Mouse (Mus musculus): ENCODE data around the gene Mb21d2. TPM values are rescaled to one million over a fixed set of nuclear protein-coding genes. Genes with fewer than 3 reads are reported as not detected.

Mb21d2 gene
- total RNA-seq, 2 experiments from 2014 or later = 7.2 to 9.6 TPM

DNA sequence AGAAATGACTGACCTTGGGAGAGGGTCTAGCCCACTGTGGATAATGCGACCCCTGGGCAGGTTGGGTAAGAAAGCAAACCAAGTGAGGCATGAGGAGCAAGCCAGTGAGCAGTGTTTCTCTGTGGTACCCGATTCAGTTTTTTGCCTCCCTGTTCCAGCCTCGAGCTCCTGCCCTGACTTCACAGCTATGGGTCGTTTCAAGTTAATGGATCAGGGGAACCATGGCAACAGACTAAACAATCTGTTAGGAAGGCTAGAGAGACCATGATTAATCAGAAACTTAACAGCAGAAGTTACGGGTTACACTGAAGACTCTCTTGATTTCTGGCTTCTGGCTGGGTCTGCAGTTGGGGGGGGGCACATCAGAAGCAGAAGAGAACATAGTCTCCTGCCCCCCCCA, 36.2 kb downstream of the Mb21d2 start:
- Histone ChIP-seq H3K27ac (no peak overlapping the region), H3K4me3 (no peak overlapping the region)
- no peak for TF ChIP-seq CTCF (IDR thresholded peaks at IDR 0.05)
- DNase-seq = no peak
- intact Hi-C loops (cut with DNase I) = no loop called here

DNA sequence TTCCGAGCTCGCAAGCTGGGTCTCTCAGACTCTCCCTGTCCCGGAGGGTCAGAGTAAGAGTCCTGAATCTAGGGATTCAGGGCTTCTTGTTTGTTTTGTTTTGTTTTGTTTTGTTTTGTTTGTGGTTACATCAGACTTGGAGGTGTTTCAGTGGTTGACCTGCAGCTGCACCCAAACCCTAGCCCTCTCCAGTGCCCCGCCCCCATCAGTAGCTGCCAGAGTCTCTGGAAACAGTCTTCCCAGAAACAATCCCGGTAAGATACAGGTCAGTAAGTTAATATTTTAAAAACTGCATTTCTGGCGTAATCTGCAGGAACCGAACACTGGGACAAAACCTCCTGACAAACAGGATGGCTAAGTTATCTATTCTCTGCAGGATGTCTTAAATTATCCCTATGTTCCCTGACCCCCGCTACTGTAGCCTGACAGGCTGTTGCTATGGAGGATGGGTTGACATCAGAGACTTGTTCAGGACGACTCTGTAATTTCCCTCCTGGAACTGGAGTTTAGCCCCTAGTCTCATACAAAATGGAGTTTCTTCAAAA, 43.2 kb downstream of the Mb21d2 start:
- Histone ChIP-seq H3K27ac (no peak overlapping the region), H3K4me3 (no peak overlapping the region)
- no peak for TF ChIP-seq CTCF (IDR thresholded peaks at IDR 0.05)
- intact Hi-C loops (cut with DNase I) = no loop called here
- no peak for DNase-seq

DNA sequence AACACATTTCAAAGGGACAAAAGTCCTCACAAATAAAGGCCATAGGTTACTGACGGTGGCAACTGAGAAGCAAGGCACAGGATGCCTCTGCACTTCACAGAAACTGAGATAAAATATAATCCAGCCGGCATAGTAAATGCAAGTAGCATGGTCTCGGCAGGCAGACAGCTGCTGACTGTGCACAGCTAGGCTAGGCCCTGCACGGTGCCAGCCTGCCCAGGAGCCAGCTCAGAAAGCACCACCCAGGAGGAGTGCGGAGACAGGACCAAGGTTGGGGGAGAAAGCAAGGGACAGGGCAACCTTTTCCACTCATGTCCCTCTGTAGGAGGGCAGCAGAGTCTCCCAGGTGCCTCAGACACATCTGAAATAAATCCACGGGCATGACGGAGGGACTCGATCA, 44.0 kb downstream of the Mb21d2 start:
- intact Hi-C loops (cut with DNase I) = no loop called here
- H3K4me3 ChIP-seq = no peak overlapping the region
- TF ChIP-seq CTCF (IDR thresholded peaks at IDR 0.05) = no peak
- peak; percentile 42 for DNase-seq
- H3K27ac ChIP-seq = no peak overlapping the region

DNA sequence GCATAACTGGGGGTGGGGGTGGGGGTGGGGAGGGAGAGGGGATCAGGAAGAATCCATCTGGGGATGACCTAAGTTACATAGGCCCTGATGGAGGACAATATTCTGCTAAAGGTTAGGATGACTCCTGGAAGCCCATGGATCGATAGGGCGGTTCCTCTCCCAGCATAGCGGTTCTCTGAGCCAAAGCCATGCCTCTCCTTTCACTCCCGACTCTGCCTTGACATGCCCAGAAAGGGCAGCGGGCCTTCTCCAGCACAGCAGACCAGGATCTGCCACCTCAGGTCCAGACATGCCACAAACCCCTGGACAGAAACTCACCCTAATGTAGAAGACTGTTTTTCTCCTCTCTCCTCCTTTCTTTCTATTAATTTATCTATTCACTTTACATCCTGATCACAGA, 44.8 kb downstream of the Mb21d2 start:
- intact Hi-C loops (cut with DNase I) = no loop called here
- H3K27ac ChIP-seq = no peak overlapping the region
- TF ChIP-seq CTCF (IDR thresholded peaks at IDR 0.05) = no peak
- DNase-seq = no peak
- H3K4me3 ChIP-seq = no peak overlapping the region

DNA sequence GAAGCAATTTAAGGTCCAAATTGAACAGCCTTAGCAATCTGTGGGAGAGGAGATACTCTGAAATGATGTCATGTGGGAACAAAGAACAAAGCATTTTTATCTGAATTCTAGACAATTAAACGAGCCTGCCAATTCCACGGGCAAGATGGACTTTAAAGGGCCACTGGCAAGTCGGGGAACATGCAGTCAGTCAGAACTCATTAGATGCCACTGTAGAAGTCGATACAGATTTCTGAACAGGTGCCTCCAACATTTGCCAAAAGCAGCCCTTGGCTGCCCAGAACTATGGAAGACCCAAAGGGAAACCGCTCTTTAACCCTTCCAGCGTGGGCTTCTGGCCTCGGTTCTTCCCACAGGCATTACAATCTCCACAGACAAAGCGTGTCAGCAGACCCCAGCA, 45.8 kb downstream of the Mb21d2 start:
- Histone ChIP-seq H3K4me3 (no peak overlapping the region), H3K27ac (no peak overlapping the region)
- TF ChIP-seq CTCF (IDR thresholded peaks at IDR 0.05) = no peak
- no peak for DNase-seq
- intact Hi-C loops (cut with DNase I) = no loop called here

DNA sequence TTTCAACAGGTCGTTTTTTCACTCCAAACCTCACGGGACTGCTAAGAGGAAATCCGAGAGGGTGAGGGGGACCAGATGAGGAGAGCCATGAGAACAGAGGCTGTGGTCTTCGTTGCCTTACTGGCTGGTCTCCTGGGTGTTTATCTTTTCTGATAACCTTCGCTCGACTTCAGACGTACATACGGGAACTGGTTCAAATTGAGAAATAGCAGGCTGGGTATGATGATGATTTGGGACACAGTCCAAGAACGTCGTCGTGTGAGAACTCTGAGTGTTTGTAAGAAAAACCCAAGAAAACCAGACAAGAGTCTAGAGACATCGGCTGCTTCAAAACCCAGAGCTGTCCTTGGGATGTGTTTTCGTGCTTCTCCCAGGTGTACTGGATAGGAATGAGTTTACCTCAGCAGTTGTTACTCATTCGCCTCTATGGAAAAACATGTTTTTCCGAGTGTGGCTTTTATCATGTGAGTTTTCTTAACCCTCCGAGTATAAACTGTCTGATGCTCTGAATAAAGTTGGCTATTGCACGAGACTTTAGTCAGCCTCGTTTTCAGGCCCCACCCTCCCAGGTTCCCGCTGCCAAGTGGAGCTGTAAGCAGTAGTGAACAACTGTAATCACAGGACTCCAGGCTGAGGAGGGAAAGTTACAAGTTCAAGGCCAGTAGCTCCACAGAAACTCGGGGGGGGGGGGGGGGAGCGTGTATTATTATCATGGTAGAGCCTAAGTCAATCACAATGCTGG, 46.6 kb downstream of the Mb21d2 start:
- DNase-seq = no peak
- intact Hi-C loops (cut with DNase I) = no loop called here
- no peak for TF ChIP-seq CTCF (IDR thresholded peaks at IDR 0.05)
- Histone ChIP-seq H3K27ac (no peak overlapping the region), H3K4me3 (no peak overlapping the region)

DNA sequence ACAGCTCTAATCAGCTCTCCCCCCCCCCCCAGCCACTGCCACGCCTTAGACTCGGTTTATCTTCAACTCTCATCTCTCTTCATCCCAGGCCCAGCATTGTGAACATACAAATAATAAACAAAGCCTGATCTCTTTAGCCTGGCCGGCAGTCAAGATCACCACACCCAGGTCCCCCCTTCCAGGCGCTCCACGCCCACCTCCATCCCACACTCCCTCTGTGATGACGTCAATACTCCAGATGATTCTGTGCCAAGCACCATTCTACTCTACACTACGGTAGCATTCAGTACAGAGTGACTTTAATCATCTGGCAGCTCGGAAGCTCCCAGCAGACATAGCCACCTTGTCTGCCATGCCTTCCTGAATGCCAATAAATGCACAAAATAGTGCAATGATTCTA, 47.7 kb downstream of the Mb21d2 start:
- TF ChIP-seq CTCF (IDR thresholded peaks at IDR 0.05) = no peak
- H3K4me3 ChIP-seq = no peak overlapping the region
- intact Hi-C loops (cut with DNase I) = no loop called here
- H3K27ac ChIP-seq = no peak overlapping the region
- peak; percentile 36 for DNase-seq

DNA sequence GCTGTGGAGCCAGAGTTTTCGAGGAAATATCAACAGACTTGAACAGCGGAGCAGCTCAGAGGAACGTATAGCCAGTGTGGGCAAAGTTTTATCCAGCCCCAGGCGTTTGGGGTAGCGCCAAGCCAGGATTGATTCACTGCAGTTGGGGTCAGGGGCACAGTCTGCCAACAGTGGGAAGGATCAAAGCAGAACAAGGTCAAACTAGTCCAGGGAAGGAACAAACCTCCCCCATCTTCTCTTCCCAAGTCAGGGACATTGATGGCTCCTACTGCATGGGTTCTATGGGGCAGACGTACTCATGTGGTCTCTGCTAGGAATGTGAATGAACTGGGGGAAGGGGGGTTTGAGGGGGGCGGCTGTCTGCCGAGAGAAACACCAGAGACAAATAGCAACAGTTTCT, 48.7 kb downstream of the Mb21d2 start:
- TF ChIP-seq CTCF (IDR thresholded peaks at IDR 0.05) = no peak
- Histone ChIP-seq H3K27ac (no peak overlapping the region), H3K4me3 (no peak overlapping the region)
- intact Hi-C loops (cut with DNase I) = no loop called here
- no peak for DNase-seq

DNA sequence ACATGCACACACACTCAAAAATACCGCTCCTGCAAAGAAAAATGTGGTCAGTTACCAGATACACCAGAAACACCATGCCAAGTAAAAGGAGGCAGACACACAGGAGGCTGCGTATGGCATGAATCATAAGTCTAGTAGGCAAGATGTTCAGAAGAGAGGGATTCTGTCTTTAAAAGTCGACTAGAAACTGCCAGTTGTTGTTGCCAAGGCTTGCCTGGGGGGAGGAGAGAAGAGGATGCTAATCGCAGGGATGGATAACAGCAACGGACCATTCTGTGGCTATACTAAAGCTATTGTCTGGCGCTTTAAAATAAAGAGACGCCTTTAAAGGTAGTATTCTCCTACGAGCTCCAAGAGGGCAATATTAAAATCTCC, 49.2 kb downstream of the Mb21d2 start:
- no peak for TF ChIP-seq CTCF (IDR thresholded peaks at IDR 0.05)
- Histone ChIP-seq H3K27ac (no peak overlapping the region), H3K4me3 (no peak overlapping the region)
- intact Hi-C loops (cut with DNase I) = no loop called here
- DNase-seq = no peak

DNA sequence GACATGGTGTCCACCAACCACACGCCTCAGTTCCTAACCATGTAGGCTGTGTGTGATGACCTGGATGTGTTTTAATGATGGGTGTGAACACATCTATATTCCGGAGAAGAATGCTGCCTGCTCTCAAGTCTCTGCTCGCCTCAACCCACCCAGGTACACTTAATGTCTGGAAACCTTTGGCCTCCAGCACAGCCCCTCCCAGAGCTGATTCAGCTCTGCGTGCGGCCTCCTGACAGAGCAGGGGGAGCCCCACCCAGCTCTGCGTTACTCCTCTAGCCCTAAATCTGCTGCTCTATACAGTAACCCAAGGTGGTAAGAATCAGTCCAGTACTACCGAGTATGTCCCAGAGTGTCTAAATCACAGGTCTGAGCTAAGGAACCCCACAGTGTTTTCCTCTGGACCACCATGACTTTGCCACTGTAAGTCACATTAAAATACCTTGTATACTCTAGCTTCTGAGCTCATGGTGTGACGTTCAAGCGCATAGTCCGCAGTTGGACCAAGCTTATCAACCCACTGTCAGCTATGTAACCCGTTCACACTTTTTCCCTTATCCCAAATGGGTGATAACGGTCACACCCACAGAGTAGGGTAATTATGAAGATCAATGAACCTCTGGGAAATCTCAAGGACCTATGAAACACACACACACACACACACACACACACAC, 49.7 kb downstream of the Mb21d2 start:
- intact Hi-C loops (cut with DNase I) = no loop called here
- H3K4me3 ChIP-seq = no peak overlapping the region
- no peak for TF ChIP-seq CTCF (IDR thresholded peaks at IDR 0.05)
- DNase-seq = no peak
- no peak overlapping the region for H3K27ac ChIP-seq

DNA sequence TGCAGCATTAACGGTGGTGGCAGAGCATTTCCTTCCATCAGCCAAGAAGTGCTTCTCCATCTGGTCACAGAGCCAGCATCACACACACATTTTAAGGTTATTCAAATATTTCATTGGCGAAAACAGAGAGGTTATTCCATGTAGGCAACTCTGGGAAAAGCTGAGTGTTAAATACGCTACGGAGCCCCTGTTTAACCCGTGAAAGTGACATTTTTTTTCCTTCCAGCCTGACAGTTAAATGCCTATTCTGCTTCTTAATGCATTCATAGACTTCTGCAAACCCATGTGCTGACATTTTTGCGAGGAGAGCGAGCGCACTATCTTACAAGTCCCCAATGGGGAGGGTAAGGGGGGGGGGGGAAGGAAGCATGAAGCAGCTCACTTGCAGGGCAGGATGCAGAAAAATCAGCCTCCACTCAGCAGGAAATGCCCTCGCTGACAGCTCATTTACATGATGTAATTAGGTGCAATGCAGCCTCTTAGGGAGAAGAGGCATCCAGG, 52.3 kb downstream of the Mb21d2 start:
- no peak for DNase-seq
- intact Hi-C loops (cut with DNase I) = no loop called here
- no peak for TF ChIP-seq CTCF (IDR thresholded peaks at IDR 0.05)
- Histone ChIP-seq H3K4me3 (no peak overlapping the region), H3K27ac (no peak overlapping the region)

DNA sequence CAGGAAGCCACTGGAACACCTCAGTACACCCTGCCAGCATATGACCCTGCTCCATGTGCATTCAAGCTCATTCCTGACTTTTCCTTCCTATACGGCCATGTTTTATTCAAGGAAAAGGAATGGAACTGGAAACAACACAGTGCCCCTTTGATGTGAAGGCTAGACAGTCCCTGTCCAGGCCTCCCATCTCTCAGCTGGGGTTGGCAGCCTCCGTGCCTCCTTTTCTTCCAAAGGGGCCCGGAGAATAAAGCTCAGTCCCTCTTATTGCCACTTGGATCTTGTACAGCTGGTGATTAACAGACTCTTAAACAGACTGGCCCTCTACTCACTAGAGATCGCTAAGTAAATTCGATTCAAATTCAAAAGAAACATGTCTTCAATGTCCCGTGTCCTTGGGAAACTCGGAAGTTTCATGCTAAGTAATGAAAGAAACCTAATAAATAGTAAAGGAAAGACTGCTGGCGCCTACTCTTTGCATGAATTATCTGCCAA, 56.0 kb downstream of the Mb21d2 start:
- H3K4me3 ChIP-seq = no peak overlapping the region
- intact Hi-C loops (cut with DNase I) = no loop called here
- TF ChIP-seq CTCF (IDR thresholded peaks at IDR 0.05) = no peak
- no peak overlapping the region for H3K27ac ChIP-seq
- DNase-seq = no peak

DNA sequence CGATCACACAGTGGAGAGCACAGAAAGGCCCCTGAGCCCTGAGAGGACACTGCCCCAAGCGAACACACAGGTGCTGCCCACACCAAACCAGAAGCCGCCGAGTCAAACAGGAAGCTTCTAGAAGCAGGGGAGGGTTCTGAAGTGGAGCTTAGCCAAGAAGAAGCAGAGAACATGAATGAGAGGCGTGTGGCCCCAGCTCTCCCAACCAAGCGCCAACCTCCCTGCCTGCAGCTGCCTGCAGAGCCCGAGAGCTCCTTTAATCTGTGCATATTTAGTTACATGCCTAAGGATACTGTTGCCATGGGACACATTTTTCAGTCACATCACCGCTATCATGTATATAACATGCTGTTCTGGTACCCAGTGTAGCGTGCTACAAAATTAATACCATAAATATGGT, 58.6 kb downstream of the Mb21d2 start:
- TF ChIP-seq CTCF (IDR thresholded peaks at IDR 0.05) = no peak
- DNase-seq = peak; percentile 33
- Histone ChIP-seq H3K27ac (no peak overlapping the region; the same call in 1 of the 2 replicates), H3K4me3 (no peak overlapping the region)
- intact Hi-C loops (cut with DNase I) = no loop called here
